Mouse (Mus musculus) frontal cortex, adult (tissue): ENCODE measurements around the gene Rtel1.
A peak's percentile ranks its signal among the peaks of the same experiment; 100 is the strongest.

ENCODE experiments used
- ATAC-seq: cut with Nextera tagmentation; 2 replicates; pipeline ENCODE4 v1.9.2; 2017; ENCODE audit warnings: mild to moderate bottlenecking, moderate library complexity, mixed read lengths; ENCODE audit not compliant: low TSS enrichment

Rtel1 gene

GRCm38 (mm10) chr2:181322136-181322535 lies 2.6 kb downstream of the Rtel1 start:
- no peak for ATAC-seq

GRCm38 (mm10) chr2:181326098-181326497 lies 6.6 kb downstream of the Rtel1 start:
- ATAC-seq: no peak

GRCm38 (mm10) chr2:181332542-181332941 lies 13.0 kb downstream of the Rtel1 start:
- ATAC-seq: no peak

GRCm38 (mm10) chr2:181334023-181334422 lies 14.5 kb downstream of the Rtel1 start:
- ATAC-seq: peak; percentile 85; the same call in 1 of the 2 replicates

- no peak for ATAC-seq
These were observed 20.9 kb downstream of the Rtel1 start for GRCm38 (mm10) chr2:181340426-181340825.

GRCm38 (mm10) chr2:181342766-181343165 lies 23.2 kb downstream of the Rtel1 start:
- no peak for ATAC-seq

- ATAC-seq: peak; percentile 62; the same call in 1 of the 2 replicates
These were observed 37.2 kb downstream of the Rtel1 start for GRCm38 (mm10) chr2:181356780-181357179.

GRCm38 (mm10) chr2:181363946-181364345 lies 44.4 kb downstream of the Rtel1 start:
- ATAC-seq: no peak

- ATAC-seq: no peak
These were observed 44.9 kb downstream of the Rtel1 start for GRCm38 (mm10) chr2:181364487-181364859.

GRCm38 (mm10) chr2:181364860-181365596 lies 45.5 kb downstream of the Rtel1 start, which contains the start of the genes Zgpat and Arfrp1:
Gene Zgpat, plus strand, starts transcription at chr2:181364928.
Gene Arfrp1, minus strand, starts transcription at chr2:181365404.
- ATAC-seq: peak; percentile 94

- ATAC-seq: peak; percentile 42; the same call in 1 of the 2 replicates
These were observed 46.1 kb downstream of the Rtel1 start for GRCm38 (mm10) chr2:181365655-181366075.

- ATAC-seq: no peak
These were observed 50.5 kb downstream of the Rtel1 start for GRCm38 (mm10) chr2:181370001-181370400.

- ATAC-seq: no peak
These were observed 56.2 kb downstream of the Rtel1 start for GRCm38 (mm10) chr2:181375787-181376186.

- ATAC-seq: no peak
These were observed 57.7 kb downstream of the Rtel1 start for GRCm38 (mm10) chr2:181377230-181377629.

GRCm38 (mm10) chr2:181378701-181379100 lies 59.2 kb downstream of the Rtel1 start:
- no peak for ATAC-seq

GRCm38 (mm10) chr2:181379778-181380177 lies 60.2 kb downstream of the Rtel1 start, which contains the start of gene Lime1:
Gene Lime1, plus strand, starts transcription at chr2:181380078.
- no peak for ATAC-seq

- no peak for ATAC-seq
These were observed 60.7 kb downstream of the Rtel1 start for GRCm38 (mm10) chr2:181380251-181380650.

- no peak for ATAC-seq
These were observed 61.6 kb downstream of the Rtel1 start for GRCm38 (mm10) chr2:181381107-181381506.

GRCm38 (mm10) chr2:181381631-181382306 lies 62.2 kb downstream of the Rtel1 start:
- no peak for ATAC-seq

GRCm38 (mm10) chr2:181384463-181384862 lies 64.9 kb downstream of the Rtel1 start:
- no peak for ATAC-seq

GRCm38 (mm10) chr2:181384919-181385391 lies 65.4 kb downstream of the Rtel1 start:
- no peak for ATAC-seq

- peak; percentile 76 for ATAC-seq
These were observed 66.3 kb downstream of the Rtel1 start for GRCm38 (mm10) chr2:181385885-181386284.
